Mouse (Mus musculus) ES-Bruce4 (cell line): ENCODE results near the gene Gm6217.
"Not testable (repeated sequence)": the region's sequence is repeated elsewhere in the genome, so short reads cannot be mapped to it uniquely, and the experiment has no call there.

ENCODE experiments used
- CTCF ChIP-seq: IDR thresholded peaks from one replicate; pipeline ENCODE4 v1.8.1; 2011; ENCODE audit warnings: low read depth, low read length
- POLR2A ChIP-seq: IDR thresholded peaks from one replicate; pipeline ENCODE4 v1.8.1; 2011; ENCODE audit warnings: low read length; ENCODE audit not compliant: insufficient read depth

DNA sequence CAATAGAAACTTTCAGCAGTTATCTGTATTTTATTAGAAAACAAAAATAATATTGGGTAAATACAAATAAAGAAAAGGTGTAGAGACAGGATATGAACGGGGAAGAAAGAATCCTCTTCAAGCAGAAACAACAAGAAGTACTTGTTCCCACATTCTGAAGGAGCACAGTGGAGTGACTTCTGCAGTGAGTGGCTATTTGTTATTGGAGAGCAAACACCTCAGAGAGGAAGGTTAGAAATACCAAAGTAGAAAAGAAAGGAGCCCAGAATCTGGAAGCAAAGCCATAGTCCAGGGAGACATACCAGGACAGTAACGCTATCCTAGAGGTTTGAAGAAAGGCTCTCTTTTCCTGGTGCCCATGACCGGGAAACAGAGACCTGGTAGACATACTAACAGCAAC, 641 bp downstream of the Gm6217 start:
- TF ChIP-seq CTCF, POLR2A: not testable (repeated sequence)
